Mouse (Mus musculus) embryo, embryonic 9.5 days (tissue): ENCODE measurements at regions not wholly inside any gene's neighbourhood (a gene's known extent, or its start where the extent isn't known, plus 50 kb on each side); places are given as distances from the start of the nearest gene placed in this dataset.
"Not testable (repeated sequence)": the region's sequence is repeated elsewhere in the genome, so short reads cannot be mapped to it uniquely, and the experiment has no call there.

ENCODE experiments used
- DNase-seq: peaks from one replicate; pipeline ENCODE4 v3.0.0-alpha.2; 2017; ENCODE audit errors: extremely low spot score

DNA sequence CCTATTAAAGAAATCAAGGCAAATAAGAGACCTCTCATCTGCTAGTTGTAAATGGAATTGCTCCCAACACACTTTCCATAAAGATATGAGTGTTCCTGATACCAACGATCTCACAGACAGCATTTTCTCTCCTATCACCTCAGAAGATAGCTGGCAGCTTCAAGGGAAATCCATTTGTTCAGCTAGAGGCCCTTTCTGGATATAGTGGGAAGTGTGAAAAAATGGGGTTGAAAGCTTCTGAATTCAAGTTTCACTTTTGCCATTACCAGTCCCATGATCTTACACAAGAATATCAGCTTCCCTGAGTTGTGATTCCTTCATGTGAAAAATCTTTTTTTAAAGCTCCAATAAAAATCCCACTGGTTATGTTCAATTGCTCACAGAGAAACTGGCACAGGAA is 369.1 kb upstream of the Zfp703 start:
- no peak for DNase-seq

DNA sequence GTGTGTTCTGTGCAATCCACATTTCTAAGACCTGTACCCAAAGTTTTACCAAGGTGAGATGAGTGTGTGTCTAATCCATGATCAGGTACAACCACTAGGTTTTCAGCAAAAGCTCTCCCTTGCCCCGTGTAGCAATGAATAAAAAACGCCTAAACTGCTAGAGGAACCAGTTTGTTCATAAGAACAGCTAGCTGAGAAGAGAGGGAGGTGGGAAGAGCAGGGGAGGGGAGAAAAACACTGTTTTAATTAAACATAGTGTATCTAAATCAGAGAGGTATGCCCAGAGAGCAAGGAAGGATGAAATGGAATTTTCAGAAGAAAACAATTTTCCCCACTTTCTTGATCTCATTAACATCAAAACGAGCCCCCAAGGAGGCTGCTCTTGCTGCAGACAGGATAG is 368.5 kb upstream of the Zfp703 start:
- no peak for DNase-seq

DNA sequence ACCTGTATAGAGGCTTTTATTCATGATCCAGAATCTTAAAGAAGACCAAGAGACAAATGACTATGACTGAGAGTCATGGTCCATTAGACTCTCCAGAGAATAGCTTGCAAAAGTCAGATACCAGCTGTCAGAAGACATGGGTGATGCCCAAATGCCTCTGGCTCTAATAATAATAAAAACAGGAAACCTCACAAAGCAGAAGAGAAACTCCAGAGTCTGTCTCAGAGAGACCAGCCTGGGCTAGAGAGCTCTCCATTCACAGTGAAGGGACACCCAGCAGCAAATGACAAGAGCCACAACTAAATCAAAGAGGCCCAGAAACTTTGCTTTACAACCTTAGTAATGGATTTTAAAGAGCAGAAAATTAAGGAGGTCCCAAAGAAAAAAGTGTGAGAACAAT is 365.0 kb upstream of the Zfp703 start:
- DNase-seq, result no peak

DNA sequence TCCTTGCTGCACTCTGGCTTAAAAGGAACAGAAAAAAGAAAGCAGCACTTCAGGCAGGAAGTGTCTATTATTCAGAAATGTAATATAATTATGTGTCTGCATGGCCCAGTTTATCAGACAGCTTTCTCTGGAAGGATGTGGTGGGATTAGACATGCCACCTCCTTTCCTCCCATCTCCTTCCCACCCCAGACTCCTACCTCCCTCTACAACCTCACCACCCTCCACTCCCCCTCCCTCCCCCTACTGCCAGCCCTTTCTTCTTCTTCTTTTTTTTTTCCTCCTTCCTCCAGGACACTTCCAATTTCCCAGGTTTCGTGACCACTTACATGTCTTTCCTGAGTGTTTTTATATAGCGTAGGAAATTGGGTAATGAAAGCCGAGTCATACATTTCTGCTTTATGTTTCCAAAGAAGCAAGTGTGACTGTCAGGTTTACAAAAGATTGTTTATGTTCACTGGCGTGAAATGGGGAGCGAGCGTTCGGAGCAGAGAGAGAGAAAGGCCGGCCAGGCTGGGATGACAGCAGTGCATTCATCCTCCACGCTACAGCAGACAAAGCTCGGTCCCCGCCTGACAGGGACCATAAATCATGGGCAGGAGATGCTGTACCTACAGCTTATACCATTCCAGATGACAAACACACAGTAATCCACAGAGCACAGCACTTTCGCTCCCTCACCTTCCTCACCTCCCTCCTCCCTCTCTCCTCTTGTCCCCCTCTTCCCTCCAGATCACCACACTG is 354.6 kb upstream of the Zfp703 start:
- peak; percentile 61 for DNase-seq

DNA sequence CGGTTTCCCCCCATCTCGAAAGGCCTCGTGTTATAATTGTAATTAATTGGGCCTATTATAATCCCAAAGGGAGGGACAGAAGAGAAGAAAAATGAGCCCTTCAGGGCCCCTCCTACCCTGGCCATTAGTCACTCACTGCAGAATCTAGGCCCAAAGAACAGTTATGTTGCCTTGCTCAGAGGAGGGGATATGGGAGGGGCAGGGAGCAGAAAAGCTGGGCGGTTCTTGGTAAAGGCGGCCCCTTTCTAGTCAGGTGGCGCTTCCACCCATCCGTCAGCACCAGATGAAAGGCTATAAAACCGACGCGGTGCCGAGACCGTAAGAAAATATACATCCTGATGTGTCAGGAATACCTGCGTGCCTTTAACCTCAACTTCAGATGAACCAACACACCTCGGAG is 350.9 kb upstream of the Zfp703 start:
- DNase-seq, result peak; percentile 19

DNA sequence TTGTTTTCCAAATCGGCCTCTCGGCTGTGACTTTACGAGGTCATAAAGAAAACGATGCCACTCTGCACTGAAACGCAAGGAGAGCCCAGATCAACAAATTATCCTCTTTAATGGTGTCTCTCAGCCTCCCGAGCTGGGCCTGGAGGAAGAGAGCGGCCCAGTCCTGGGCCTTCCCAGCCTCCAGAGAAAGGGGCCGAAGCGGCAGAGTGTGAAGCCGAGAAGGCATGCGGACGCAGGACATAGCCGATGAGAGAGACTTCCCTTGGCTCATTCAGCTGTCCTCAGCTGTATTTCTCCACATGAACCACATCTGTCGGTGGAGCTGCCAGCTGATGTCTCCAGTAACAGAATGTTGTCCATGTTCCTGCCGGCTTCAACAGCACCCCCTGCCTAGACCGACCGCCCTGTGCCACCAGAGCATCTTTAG is 350.5 kb upstream of the Zfp703 start:
- DNase-seq, result peak; percentile 29

DNA sequence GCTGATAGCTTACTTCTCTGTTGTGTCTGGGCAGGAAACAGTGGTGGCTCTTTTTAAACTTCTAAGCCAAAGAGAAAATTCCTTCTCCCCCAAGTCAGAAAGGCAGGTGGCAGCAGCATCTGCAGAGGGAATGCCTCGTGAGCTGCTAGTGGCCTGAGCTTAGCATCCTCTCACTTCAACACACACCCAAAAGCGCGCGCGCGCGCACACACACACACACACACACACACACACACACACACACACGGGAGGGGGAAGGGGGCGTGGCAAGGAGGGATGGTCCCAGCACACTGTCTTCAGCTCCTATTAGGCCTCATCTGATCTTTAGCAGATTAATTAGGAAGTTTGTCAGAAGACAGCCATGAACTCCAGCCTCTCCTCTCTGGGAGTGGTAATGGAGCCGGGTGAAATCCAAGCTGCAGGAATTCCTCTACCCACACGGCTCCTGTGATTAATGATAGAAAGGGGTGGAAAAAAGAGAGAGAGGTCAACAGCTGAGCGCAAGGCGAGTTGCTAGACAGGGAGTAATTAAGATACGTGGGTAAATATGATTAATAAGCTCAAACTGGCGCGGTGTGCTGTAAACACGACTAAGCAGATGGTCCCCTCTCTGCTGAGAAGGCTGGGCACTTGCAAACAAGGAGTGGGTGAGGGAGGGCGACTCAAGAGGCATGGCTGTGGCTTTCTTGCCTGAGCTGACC is 349.8 kb upstream of the Zfp703 start:
- DNase-seq, result peak; percentile 58

DNA sequence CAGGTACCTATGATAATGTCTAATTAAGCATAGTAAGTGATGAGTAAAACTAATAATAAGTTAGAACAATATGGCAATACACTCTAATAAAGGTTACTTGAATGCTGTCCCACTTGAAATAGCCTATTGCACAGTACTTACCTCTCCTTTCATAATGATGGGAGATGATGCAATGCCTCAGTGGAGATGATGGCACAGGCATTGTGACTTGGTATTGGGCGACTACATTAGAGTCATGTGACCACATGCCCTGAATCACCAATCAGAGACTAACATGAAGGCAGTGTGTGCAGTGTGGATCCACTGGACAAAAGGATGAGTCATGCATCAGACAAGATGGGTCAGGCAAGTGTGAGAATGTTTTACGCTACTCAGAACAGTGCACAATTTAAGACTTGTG is 346.6 kb upstream of the Zfp703 start:
- DNase-seq, result no peak

DNA sequence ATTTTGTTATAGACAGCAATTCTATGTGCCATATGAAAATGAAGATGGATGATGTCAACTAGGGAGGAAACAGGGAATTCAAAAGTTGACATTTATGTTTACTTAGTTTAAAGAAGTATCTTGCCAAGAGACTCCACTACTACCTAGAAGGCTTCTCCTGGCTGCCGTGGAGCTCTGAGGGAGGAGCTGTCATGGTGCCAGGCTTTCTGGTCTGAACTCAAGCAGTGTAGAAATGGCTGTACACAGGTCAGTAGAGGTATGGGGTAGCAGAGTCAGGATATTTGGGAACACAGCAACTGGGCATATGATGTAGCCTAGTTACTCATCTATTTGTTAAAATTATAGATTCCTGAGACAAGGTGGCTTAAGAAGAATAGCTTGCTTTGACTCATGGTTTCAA is 341.4 kb upstream of the Zfp703 start:
- DNase-seq, result no peak

DNA sequence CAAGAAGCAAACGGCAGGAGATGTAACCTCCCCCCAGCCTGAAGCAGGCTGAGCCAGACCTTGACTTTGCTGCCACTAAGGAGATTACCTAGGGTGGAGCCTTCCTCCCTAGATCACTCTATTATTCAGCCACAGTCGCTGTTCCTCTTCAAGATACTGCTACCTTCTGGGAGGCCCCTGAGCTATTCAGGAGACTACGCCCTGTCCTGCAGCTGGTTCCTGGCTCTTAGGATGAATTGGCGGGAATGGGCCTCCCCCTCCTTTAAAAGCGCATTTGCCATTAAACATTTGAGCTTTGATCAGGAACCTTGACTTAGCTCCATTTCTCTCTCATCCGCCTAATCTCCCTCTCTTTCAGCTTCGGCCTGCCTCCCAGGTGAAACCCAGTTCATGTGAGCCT is 331.8 kb upstream of the Zfp703 start:
- not testable (repeated sequence) for DNase-seq

DNA sequence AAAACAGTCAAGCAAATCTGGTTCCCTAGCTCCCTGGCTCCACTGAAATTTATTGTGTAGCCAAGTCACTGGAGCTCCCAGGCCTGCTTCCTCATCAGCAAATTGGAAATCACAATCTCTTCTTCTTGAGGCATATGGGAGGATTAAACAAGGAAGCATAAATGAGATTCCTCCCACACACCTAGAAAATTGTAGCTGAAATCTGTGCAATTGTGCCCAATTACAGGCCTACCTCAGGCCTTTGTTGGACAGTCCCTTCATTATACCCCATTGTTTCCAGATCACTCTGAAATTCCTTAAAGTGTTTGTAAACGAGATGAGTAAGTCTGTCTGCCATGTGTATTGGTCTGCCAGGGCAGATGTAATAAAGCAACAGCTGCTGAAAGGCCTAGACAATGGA is 326.8 kb upstream of the Zfp703 start:
- DNase-seq, result no peak

DNA sequence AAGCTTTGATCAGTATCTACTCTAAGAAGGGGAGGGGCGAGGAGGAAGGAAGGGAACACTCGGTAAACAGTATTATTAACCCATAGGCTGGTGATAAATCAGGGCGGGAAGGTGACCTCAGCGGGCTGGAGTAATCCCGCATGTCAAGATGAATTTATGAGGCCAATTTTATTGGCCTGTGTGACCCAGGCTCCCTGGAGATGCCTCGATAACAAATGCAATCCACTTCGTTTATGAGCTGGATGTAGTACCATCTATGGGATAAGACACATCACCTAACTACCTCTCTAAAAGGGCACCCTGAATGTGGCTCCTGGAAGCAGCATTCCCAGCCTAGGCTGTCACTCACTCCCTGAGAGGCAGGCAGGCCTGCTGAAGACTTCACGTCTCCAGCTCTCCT is 321.2 kb upstream of the Zfp703 start:
- no peak for DNase-seq

DNA sequence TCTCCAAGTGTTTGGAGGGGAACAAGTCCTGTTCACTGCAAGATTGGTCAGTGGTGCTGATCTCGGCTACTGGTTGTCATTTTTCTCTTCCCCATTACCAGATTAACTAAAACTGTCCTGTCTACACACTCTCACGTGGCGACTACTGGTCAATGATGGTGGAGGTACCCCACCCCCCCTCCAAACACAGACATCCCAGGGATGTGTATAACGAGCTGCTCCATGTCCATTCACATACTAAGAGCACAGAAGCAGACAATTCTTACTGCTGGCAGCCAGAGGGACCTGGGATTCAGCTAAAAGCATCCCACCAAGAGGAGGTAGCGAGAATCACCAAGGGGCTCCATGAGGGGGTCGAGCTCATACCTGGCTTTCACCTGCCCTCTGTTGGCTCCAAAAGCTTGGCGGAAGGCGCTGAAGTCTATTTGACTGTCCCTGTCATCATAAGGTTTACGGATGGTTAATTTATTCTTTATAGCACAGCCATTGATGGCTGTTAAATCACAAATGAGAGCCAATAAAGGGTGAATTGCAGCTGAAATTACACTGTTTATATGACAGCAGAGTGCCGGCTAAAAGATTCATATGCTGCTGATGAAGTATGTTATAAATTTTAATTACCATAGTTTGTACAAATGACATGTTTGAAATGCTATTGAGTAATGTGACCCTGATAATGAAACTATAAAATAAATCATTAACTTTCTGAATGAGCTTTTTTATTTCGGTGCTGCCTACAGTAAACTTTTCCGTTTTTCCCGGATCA is 320.6 kb upstream of the Zfp703 start:
- DNase-seq, result no peak

DNA sequence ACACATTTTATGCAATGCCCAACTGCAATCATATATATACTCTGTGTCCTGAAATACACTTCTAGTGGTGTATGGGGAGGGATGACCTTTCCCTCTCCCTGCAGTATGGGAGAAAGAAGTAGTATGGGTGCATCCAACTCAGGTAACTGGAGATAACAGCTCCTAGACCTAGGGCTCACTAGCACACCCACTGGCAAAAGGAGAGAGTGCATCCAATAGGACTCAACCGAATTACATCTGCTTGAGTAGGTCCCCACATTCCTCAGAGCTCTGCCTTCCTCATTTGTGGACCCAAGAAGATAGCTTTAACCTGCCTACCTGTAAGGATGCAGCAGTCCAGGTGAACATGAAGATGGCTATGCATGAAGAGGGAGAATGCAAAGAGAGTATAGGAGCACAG is 317.7 kb upstream of the Zfp703 start:
- no peak for DNase-seq

DNA sequence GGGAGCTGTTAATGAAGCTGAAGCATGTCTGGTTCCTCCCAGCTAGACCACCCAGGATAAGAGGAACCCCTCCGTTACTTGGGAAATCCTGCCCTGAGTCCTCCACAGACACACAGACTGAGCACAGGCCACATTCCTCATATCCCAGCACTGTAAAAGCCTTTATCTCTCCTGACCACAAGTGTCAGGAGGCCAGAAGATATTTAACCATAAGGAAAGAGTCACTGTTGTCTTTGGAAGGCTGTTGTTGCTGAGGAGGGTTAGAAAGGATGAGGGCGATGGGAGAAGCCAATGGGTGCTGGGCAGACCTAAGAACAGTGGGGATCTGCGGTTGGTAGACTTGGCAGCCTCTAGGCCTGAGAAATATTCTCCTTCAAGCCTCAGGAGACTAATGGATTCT is 307.6 kb upstream of the Zfp703 start:
- no peak for DNase-seq

DNA sequence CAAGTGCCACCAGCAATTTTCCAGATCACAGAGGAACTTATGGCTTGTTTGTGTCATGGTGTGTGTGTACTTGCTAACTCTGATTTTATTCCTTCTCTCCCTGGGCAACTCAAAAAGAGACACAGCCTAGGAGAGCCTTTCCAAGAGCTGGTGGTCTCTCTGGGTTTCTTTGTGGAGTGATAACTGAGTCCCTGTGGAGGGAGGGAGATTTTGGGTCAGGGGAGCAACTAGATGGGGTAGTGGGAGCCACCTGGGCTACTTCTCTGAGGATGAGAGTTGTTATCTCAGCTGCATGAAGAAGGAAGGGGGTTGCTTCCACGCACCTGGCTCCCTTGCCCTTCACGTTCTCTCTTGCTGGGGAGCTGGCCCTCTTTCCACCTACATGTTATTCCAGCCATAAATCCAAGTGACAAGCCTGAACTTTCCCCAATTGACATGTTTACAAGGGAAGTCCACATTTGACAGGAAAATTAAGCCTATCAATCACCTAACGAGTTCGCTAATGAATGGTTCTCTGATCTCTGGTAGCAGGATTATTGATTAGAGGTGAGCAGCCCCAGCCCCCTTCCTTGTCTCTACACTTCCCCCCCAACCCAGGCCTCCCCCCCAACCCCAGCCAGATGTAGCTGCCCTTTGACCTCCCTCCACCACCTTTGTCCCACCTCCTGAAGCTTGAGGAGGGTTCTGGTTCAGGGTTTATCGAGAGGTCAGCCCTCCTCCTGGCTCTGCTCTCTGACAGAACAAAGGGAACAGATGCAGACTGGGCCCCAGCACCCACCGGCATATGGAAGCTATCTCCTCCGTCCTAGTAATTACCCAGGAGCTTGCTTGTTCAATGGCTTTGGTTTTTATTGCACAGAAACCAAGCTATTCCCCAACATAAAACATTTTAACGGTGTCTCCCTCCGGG is 304.4 kb upstream of the Zfp703 start:
- DNase-seq, result peak; percentile 78

DNA sequence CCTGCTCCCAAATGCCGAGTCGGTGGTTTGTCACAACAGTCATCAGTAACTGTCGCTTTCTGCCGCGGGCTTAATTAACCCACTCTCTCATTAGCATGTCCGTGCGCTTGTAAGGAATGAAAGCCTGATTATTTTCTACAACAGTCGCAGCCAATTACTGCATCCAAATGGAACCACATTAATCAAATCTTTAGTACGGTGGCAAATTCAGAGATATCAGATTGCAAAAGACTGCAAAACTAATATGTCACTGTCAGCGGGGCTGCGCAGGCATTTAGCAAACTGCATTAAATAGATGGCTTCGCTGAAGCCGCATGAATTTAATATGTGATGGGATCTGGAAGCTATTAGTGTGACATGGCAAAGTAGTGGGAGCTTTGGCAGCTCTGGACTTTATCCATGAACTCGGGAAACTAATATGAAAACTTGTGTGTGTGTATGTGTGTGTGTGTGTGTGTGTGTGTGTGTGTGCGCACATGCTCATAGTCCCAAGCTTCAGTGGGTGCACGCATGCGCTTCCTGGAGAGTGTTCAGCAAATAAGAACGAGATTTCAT is 299.5 kb upstream of the Zfp703 start:
- DNase-seq, result no peak

DNA sequence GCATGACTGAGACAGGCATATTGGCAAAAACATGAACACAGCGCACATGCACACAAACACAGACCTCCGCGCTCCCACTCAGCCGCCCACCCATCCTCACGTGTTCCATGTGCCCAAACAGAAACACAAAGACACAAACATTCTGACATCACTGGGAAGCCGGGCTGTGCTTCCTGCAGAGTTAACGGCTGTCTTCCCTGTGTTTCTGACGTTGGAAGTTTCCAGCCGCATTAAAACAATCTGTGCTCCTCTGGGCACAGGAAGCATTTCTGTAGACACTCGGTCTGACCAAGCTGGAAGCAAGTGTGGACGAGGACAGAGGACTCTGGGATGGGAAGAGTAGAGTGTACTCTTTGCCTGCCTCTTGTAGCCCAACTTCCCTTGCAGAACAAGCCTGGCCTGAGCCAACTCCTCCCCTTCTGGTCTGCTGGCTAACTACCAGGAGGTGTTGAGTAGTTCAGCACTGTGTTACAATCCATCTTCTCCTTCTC is 296.2 kb upstream of the Zfp703 start:
- no peak for DNase-seq

DNA sequence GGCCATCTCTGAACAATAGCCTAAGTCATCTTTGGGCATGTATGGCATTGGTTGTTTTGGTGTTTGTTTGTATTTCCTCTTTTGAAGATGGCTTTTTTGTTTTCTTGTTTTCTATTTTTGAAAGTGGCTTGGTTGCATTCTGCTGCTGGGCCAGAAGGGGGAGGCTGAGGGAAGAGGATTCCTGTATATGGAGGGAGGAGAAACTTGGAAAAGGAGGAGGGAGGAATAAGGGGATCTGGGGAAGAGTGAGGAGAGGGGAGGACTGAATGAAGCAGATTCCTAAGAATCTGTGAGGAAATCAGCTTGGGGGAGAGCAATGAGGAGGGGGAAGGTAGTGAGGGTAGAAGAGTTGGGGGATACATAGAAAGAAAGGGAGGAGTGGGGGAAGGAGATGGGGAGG is 290.0 kb upstream of the Zfp703 start:
- peak; percentile 44 for DNase-seq

DNA sequence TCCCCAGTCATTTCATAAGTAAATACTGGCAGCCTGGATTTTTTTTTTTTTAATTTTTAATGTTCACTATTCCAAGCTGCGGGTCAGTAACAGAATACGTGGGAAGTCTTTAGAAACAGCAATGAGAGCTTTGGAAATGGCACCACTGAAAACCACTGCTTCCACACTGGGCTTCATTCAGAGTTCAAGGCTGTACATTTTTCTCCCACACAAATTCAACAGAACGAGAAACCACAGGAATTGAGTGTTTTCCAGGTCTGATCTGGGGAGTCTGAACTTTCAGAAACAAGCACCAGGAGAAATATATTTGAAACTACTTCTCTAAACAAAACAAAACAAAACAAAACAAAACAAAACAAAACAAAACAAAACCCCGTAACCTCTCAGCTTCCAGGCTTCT is 289.1 kb upstream of the Zfp703 start:
- DNase-seq, result no peak

DNA sequence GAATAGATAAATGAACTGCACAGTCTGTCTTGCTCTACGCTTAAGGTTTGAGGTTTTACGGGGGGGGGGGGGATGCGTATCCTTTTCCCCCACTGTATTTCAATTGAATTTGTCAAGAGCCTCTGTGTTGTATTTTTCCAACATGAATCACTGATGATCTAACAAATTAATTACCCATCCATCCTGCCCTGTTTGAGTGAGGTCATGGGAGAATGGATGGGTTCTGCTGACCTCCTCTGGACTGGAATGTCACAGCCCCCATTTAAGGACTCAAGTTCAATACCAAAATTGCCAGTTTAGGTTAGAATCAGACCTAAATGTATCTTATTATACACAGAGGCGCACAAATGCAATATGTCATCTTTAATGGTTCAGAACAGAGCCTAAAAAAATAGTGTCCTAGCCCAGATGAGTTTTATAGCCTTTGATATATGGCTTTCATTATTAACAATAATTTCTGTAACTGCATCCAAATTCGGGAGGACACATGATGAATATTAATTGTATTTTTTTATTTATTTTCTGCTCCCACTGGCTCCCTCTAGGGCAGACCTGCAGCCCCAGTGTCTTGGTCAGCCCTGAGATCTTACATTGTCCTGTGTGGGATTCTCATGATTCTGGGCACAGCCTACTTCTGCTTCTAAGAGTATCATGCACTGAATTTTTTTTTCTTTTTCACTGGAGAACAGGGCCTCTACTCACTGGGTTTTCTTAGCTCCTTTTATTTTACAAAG is 288.2 kb upstream of the Zfp703 start:
- DNase-seq, result no peak
